Mouse (Mus musculus): ENCODE data around the gene Dhodh. TPM values are rescaled to one million over a fixed set of nuclear protein-coding genes. Genes with fewer than 3 reads are reported as not detected.

Gene Dhodh
- polyA plus RNA-seq, 3 experiments from 2014 or later: 21.3 to 40.7 (median 40.2) TPM

DNA sequence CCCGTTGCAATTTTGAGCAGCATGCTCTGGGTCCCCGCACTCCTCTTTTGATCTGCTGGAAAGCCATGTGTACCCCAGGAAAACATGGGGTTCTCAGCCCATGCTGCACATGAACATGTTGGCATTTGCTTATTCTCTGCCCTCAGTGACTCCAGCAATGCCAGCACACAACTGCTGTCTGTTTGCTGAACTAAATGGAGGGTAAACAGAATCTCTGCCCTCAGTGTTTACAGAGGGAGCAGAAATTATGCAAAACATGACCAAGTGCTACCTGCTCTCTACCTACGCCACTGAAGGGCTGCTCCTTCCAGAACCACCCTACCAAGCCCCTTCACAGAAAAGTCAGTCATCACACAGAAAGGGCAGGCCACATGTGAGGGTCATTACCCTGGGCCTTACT, 23.6 kb downstream of the Dhodh start:
- no peak for ATAC-seq

DNA sequence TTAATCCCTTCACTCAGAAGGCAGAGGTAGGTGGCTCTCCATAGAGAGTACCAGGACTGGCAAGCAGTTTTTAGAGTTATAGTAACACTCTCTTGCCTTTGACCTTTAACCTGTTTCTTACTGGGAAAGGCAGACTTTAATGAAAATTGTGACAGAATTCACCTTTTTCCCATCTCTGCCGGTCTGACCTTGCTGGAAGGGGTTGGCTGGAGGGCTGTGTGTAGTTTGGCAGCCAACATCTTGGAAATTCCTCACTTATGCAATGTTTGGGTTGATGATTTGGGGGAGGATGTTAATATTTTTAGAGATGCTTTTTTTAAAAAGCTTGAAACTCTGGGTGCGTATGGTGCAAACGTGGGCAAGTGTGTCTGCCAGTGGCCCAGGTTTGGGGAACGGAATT, 24.2 kb downstream of the Dhodh start:
- ATAC-seq: no peak

DNA sequence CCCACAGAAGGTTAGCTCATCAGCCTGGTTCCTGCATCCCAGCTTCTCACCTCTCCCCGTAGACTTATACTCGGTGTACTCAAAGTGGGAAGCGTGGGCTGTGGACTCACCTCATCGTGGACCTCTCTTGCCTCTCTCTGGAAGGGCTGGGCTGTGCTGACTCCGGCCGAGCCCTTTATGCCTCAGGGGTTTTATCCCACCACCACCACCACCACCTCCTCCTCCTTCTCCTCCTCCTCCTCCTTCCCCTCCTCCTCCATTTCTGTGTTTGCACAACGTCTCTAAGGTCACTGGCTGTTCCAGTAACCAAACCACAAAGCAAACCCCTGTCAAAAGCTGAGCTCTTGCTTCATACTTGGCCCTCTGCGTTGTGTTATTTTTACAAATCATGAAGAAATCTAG, 29.6 kb downstream of the Dhodh start, which contains the start of gene Hp:
Hp (minus strand) TSS at position 273 of the 402 bp plus-strand sequence.
- no peak for ATAC-seq

DNA sequence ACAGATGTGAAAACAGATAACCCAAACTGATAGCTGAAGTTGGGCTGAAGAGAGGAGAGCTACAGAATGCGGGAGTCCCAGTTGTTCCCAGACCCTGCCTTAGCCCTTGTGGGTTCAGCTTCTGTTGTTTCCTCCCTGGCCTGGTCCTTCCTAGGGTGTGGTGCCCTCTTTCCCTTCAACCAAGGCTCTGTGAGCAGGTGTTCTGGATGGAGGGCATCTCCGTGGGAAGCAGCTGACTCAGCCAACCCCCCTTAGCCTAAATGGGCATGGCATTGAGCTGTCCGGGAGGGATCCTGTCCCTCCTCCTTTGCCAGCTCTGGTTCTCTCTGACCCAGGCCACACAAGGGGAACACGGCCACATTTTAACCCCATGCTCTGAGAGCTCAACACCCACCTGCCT, 32.2 kb downstream of the Dhodh start:
- ATAC-seq: no peak

DNA sequence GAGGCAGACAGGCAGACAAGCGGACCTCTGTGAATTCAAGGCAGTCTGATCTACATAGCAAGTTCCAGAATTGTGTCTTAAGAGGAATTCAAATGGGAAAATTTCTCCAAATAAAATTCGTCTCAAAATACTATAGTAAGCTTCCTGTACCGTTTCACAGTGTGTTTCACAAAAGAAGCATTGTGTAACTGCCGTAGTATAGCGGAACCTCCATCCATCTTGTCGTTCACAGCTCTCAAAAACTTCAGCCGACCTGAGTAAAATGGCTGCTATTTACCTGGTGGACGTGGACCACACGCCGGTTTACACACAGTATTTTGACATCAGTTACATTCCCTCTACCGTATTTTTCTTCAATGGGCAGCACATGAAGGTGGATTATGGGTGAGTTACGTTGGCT, 37.3 kb downstream of the Dhodh start:
- no peak for ATAC-seq

DNA sequence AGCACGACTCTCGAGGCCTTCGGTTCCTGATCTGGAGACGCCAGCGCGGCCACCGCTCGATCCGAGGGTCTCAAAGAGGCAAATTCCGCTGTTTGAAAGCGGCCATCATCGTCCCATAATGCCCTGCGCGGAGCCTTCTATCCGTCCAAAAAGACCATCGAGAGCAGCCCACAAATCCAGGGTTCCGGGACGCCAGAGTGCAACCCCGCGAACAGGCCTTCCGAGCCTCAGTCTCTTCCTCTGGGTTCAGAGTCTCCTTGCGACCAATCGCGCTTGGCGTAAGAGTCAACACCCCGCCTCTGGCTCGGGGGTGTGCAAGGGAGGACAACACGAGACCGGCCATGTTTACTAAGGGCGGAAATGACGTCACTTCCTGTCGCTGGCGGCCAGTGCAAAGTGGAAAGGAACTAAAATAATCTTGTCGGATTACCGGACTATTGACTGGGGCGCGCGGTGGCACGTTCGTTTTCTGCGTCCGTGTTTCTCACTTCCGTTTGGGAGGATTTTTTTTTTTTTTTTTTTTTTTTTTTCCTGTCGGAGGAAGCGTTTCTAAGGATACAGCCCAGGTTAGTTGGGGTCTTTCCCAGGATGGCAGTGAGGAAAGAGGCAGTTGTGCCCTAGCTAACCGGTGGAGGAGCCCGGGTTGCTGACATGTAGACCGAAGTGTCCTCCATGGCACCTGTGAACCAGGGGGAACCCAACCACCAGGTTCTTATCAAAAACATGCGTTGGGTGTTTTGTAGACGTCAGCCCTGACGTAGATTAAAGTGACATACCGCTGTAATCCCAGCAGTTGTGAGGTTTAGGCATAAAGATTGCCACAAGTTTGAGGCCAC, 42.8 kb downstream of the Dhodh start, which contains the start of the genes Dhx38 and Txnl4b:
Dhx38 (minus strand) TSS at position 364 of the 836 bp plus-strand sequence.
Txnl4b (plus strand) TSS at position 395 of the 836 bp plus-strand sequence.
- ATAC-seq: peak; percentile 98

DNA sequence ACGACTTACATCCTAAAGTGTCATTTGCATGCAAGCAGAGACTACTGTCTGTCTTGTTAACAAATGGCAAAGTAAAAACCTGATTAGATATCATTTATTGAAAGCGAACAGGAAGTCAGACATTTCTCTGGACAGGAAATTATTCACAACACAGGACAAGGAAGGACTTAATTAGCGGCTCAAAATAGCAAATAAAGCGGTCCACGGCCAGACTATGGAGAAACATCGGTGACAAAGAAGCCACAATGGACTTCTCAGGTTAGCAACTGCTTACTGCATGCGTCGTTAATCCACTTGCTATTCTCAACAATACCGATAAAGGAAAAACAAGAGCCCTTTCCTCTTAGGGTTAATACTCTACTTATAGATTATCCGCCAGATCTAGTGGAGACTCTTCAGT, 43.7 kb downstream of the Dhodh start:
- ATAC-seq: no peak

DNA sequence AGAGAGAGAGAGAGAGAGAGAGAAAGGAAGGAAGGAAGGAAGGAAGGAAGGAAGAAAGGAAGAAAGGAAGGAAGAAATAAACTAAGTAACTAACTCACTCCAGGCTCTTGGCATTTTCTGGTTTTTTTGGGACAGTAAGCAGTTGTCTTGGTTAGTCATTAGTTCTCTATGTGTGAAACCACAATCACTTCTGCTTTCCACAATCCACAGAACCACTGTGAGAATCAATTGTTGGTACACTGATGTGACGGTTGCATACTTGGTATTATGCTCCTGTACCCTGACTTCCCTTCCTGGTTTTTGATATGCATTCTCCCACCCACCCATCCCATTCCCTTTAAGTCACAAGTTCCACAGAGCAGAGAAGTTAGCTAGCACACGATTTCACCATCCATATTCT, 44.6 kb downstream of the Dhodh start:
- ATAC-seq: no peak

DNA sequence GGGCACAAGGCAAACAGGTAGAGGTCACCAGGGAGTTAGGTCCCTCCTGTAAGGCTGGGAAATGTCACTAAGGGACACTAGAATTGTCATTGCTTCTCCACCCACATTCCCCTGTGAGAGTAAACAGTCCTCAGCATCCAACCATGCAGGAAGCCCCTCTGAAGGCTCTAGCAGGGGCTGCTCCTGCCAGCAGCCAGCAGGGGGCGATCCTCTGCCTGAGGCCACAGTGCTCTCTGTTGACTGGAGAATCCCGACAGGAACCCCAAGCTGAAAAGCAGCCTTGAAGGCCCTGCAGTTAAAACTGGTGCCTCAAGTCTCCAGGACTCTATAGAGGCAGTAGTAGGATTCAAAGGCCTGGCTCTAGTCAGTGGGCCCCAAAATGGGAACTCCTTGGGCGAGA, 56.8 kb downstream of the Dhodh start:
- ATAC-seq: no peak

DNA sequence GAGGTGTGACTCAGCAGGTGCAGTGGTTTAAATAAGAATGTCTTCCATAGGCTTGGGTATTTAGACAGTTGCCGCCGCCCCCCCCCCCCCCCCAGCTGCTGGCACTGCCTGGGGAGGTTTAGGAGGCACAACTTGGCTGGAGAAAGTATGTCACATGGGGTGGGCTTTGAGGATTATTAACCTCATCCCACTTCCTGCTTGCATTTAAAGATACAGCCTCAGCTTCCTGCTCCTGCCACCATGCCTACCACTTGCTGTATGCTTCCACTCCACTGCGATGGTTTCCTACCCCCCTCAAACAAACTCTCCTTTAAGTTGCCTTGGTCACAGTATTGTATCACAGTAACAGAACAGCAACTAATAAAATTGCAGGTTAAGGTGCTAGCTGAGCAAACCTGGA, 64.4 kb downstream of the Dhodh start:
- no peak for ATAC-seq

DNA sequence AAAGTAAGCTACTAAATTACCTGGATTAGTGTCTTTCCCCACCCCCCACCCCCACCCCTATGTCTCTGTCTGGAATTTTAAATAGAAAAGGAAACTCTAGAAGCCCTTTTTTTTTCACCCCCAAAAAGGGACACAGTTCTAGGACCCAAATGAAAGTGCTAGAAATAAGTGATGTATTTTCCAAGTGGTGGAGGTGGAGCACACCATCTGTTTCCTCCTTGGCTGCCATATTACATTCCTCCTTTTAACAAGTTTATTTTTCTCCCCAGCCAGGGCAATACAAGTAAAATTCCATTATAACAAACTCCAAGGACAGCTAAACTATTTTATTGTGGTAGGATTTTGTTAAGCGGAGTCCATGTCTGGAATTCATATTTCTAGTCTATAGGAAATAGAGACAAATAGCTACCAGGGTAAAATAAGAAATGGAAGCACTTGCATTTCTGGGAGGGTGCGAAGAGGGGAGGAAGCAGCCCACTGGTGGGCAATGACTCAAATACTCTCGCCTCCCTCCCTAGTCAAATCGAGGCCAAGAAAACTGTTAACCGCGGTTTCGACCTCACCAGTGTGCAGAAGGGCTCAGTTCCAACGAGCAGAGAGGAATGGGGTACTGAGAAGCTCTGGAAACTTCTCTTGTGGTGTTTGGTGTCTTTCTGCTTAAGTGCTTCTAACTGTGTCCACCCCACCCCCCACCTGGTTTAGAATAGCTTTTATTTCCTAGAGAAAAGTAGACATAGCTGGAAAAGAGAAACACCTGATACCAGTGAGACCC, 65.5 kb downstream of the Dhodh start:
- ATAC-seq: no peak

DNA sequence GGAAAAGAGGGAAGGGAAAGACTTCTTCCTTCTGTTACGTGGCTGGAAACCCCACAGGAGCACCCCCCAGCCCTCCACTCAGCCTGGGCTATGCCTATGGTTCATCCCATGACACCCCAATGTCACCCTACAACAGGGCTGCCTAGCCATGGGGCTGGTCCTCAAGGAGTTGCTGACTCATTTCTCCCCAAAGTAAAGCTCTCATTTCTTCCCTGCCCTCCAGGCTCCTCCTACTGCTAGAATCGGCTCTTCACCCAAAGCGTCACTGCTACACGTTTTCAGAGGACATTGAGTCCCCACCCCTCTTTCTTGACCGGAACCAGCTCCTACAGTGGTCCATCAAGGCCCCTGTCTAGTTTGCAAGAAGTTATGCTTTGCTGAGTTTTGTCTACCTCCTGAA, 66.3 kb downstream of the Dhodh start:
- ATAC-seq: no peak

Other genes starting within 250 kb of the Dhodh start
- gene Pmfbp1, start 114.6 kb downstream of the Dhodh start, polyA plus RNA-seq (2017; shearing (Covaris generic)): not detected
- gene Dhx38, start 42.8 kb downstream of the Dhodh start, polyA plus RNA-seq (2017; shearing (Covaris generic)): 10 to 100 TPM; 12.1 to 13.6 (median 13.0) TPM
- 10 to 100 TPM; 15.1 to 24.2 (median 15.5) TPM for gene Txnl4b, start 42.8 kb downstream of the Dhodh start, polyA plus RNA-seq (2017; shearing (Covaris generic))
- 1 to 10 TPM in 1 of 3 experiments, under 1 TPM in 1, not detected in 1; 0.40 to 1.3 TPM for gene Hp, start 29.5 kb downstream of the Dhodh start, polyA plus RNA-seq (2017; shearing (Covaris generic))
- 1 to 10 TPM in 2 of 3 experiments, under 1 TPM in 1; 0.75 to 2.5 (median 1.6) TPM for gene Pkd1l3, start 5.8 kb upstream of the Dhodh start, polyA plus RNA-seq (2017; shearing (Covaris generic))
- gene Ist1, start 84.6 kb upstream of the Dhodh start, polyA plus RNA-seq (2017; shearing (Covaris generic)): 100 to 1,000 TPM; 103 to 143 (median 127) TPM
- gene Zfp821, start 96.9 kb upstream of the Dhodh start, polyA plus RNA-seq (2017; shearing (Covaris generic)): 1 to 10 TPM; 3.5 to 9.7 (median 6.0) TPM
- 1 to 10 TPM; 3.0 to 4.6 (median 3.2) TPM for gene Atxn1l, start 129.1 kb upstream of the Dhodh start, polyA plus RNA-seq (2017; shearing (Covaris generic))
- 10 to 100 TPM; 30.6 to 35.3 (median 31.2) TPM for gene Ap1g1, start 169.9 kb upstream of the Dhodh start, polyA plus RNA-seq (2017; shearing (Covaris generic))